Mouse (Mus musculus): ENCODE measurements at regions not wholly inside any gene's neighbourhood (a gene's known extent, or its start where the extent isn't known, plus 50 kb on each side); places are given as distances from the start of the nearest gene placed in this dataset.
A peak's percentile ranks its signal among the peaks of the same experiment; 100 is the strongest.

GRCm38 (mm10) chr16:72029273-72029672 lies 278.8 kb upstream of the Robo1 start:
- H3K4me1 ChIP-seq (ENCODE audit: insufficient read depth): no peaks in the 10 kb centered on the region
- H3K36me3 ChIP-seq (ENCODE audit: insufficient read depth): no peaks in the 10 kb centered on the region
- H3K27me3 ChIP-seq (ENCODE audit: insufficient read depth, low read length): peaks cover 16% of the 10 kb centered on the region
- H3K4me3 ChIP-seq (ENCODE audit: low read depth, low read length): peak overlapping the region; percentile 42
- no peak overlapping the region for H3K27ac ChIP-seq (ENCODE audit: low read depth)
- TF ChIP-seq CTCF (IDR thresholded peaks at IDR 0.05; ENCODE audit: low read depth): no peak
- no peaks in the 10 kb centered on the region for H3K9me3 ChIP-seq (ENCODE audit: low read depth, low read length)
- 0 out of 2 replicates have a peak overlapping the region, but pooled peaks have one; percentile 31 for H3K9ac ChIP-seq
- peak overlapping the region; percentile 73 for H3K4me2 ChIP-seq
- DNase-seq (no peak), ATAC-seq (ENCODE audit: insufficient read depth) (no peak)
- 6% methylated on average over 4 of the region's 4 CpGs for WGBS

DNA sequence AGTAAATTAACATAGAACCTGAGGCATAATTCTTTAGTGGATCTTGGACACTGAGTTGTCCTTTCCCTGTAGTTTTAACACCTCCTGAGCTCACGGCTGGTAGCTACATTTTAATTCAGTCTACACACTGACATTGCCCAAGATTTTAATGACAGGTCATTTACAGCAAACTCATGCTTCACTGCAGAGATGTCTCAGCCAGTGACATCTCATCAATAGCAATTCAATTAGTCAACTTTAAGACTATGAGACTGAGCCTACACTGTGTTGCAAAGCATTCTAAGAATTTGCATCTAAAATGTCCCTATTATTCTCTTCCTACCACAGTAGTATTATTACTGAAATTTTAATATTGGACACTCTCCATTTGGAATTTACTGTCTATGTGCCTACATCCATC lies 239.9 kb upstream of the Robo1 start:
- Histone ChIP-seq H3K27ac (ENCODE audit: low read depth) (no peak overlapping the region), H3K4me1 (ENCODE audit: insufficient read depth) (no peaks in the 10 kb centered on the region), H3K9me3 (ENCODE audit: low read depth, low read length) (no peaks in the 10 kb centered on the region), H3K9ac (no peak overlapping the region), H3K27me3 (ENCODE audit: insufficient read depth, low read length) (no peaks in the 10 kb centered on the region), H3K4me3 (ENCODE audit: low read depth, low read length) (no peak overlapping the region), H3K4me2 (no peak overlapping the region), H3K36me3 (ENCODE audit: insufficient read depth) (no peaks in the 10 kb centered on the region)
- TF ChIP-seq CTCF (IDR thresholded peaks at IDR 0.05; ENCODE audit: low read depth): no peak
- 27% methylated on average over 1 of the region's 1 CpGs for WGBS
- ATAC-seq (ENCODE audit: insufficient read depth) (no peak), DNase-seq (no peak)

GRCm38 (mm10) chr16:72069581-72069980 lies 238.5 kb upstream of the Robo1 start:
- 57% methylated on average over 2 of the region's 2 CpGs for WGBS
- H3K4me3 ChIP-seq (ENCODE audit: low read depth, low read length): no peak overlapping the region
- no peaks in the 10 kb centered on the region for H3K9me3 ChIP-seq (ENCODE audit: low read depth, low read length)
- no peak for TF ChIP-seq CTCF (IDR thresholded peaks at IDR 0.05; ENCODE audit: low read depth)
- H3K27ac ChIP-seq (ENCODE audit: low read depth): no peak overlapping the region
- no peaks in the 10 kb centered on the region for H3K27me3 ChIP-seq (ENCODE audit: insufficient read depth, low read length)
- H3K4me1 ChIP-seq (ENCODE audit: insufficient read depth): no peaks in the 10 kb centered on the region
- H3K9ac ChIP-seq: no peak overlapping the region
- no peak for DNase-seq
- ATAC-seq (ENCODE audit: insufficient read depth): no peak
- no peak overlapping the region for H3K4me2 ChIP-seq
- no peaks in the 10 kb centered on the region for H3K36me3 ChIP-seq (ENCODE audit: insufficient read depth)

DNA sequence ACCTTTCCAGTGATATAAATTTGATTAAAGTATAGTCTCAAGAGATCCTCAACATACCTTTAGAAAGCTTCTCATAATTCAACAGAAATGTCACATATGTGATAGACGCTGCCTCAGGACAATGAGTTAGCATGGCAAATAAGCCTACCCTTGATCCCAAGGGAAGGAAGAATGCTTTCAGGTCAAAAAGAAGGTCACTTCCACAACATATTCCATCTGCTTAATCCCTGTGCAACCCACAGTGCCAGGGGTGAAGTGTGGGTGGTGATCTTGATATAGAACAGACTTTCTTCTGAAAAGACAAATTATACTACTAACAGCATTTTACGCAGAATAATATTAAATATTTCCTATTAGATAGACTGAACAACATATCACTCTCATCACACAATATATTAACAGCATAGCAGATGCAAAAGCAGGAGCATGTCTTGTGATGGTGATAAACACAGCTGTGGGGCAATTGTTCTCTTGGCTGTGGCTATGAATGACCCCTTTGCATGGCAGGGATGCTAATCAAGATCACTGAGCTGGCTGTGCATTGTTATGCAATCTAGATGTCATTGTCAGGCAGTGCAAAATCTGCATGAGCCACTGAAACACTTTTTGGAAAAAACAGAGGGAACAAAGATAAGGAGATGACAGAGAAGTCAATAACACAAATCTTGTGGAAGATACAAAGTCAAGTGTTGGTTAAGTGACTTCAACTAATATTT lies 236.2 kb upstream of the Robo1 start:
- Histone ChIP-seq H3K27me3 (ENCODE audit: insufficient read depth, low read length) (no peaks in the 10 kb centered on the region), H3K9me3 (ENCODE audit: low read depth, low read length) (no peaks in the 10 kb centered on the region), H3K4me2 (no peak overlapping the region), H3K36me3 (ENCODE audit: insufficient read depth) (no peaks in the 10 kb centered on the region), H3K9ac (no peak overlapping the region), H3K4me3 (ENCODE audit: low read depth, low read length) (no peak overlapping the region), H3K27ac (ENCODE audit: low read depth) (no peak overlapping the region), H3K4me1 (ENCODE audit: insufficient read depth) (no peaks in the 10 kb centered on the region)
- ATAC-seq (ENCODE audit: insufficient read depth) (no peak), DNase-seq (no peak)
- TF ChIP-seq CTCF (IDR thresholded peaks at IDR 0.05; ENCODE audit: low read depth): no peak
- WGBS: 68% methylated on average over 2 of the region's 2 CpGs

DNA sequence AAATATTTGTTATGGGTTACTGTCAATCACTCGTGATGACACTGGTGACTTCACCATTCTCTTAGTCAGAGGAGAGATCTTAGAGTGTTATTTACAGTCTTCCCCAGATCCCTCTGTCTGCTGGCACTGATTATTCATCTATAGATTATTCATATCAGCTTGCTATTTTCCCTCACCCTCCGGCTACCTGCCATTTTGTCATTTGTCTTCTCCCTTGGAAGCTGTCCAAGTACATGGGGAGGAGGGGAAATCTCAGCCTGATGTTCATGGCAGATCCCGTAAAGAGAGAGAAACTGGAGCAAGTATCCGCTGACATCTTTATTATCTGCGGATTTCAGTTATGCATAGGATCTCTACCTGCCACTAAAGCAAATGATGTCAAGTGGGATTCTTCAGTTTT lies 222.9 kb upstream of the Robo1 start:
- Histone ChIP-seq H3K27me3 (ENCODE audit: insufficient read depth, low read length) (no peaks in the 10 kb centered on the region), H3K4me2 (no peak overlapping the region), H3K36me3 (ENCODE audit: insufficient read depth) (no peaks in the 10 kb centered on the region), H3K9me3 (ENCODE audit: low read depth, low read length) (no peaks in the 10 kb centered on the region), H3K4me3 (ENCODE audit: low read depth, low read length) (no peak overlapping the region), H3K27ac (ENCODE audit: low read depth) (no peak overlapping the region), H3K9ac (no peak overlapping the region), H3K4me1 (ENCODE audit: insufficient read depth) (no peaks in the 10 kb centered on the region)
- WGBS: 64% methylated on average over 5 of the region's 5 CpGs
- TF ChIP-seq CTCF (IDR thresholded peaks at IDR 0.05; ENCODE audit: low read depth): no peak
- DNase-seq: no peak
- no peak for ATAC-seq (ENCODE audit: insufficient read depth)

DNA sequence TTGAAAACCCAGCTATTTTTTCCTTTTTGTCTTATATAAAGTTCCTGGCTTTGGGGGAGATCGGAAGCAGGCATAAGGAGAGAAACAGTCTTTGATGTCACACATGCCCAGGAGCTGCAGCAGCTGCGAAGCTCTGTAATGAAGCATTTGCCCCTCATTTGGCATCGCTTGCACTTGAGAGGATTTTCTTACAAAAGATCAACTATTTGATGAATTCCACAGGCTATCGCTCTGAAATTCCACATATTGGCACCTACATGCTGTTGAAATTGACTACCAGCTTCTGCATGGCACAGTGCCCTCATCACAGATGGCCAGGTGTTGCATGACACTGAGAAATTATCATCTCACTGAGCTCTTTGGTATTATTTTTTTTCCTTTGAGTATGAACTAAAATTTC lies 220.1 kb upstream of the Robo1 start:
- Histone ChIP-seq H3K36me3 (ENCODE audit: insufficient read depth) (no peaks in the 10 kb centered on the region), H3K4me3 (ENCODE audit: low read depth, low read length) (no peak overlapping the region), H3K27ac (ENCODE audit: low read depth) (no peak overlapping the region), H3K9me3 (ENCODE audit: low read depth, low read length) (no peaks in the 10 kb centered on the region), H3K4me1 (ENCODE audit: insufficient read depth) (no peaks in the 10 kb centered on the region), H3K9ac (no peak overlapping the region), H3K4me2 (no peak overlapping the region), H3K27me3 (ENCODE audit: insufficient read depth, low read length) (no peaks in the 10 kb centered on the region)
- ATAC-seq (ENCODE audit: insufficient read depth) (no peak), DNase-seq (no peak)
- TF ChIP-seq CTCF (IDR thresholded peaks at IDR 0.05; ENCODE audit: low read depth): no peak
- 70% methylated on average over 4 of the region's 4 CpGs for whole genome bisulfite sequencing

DNA sequence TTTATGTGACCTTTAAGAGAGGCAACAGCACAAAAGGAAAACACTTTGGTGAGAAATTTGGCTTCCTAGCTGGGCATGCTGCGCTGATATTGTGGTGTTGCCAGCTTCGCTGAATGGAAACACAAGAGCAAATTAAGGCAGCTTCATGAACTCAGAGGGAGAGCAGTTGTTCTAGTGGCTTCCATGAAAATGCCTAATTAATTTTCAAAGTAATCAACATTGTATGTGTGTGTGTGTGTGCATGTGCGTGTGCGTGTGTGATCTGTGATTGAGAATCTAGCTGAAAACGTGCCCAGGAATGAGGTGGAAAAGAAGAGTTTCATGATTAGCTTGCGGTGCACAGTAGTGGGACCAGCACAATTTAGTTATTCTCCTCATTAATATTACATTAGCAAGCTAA lies 219.2 kb upstream of the Robo1 start:
- Histone ChIP-seq H3K4me1 (ENCODE audit: insufficient read depth) (no peaks in the 10 kb centered on the region), H3K4me3 (ENCODE audit: low read depth, low read length) (no peak overlapping the region), H3K36me3 (ENCODE audit: insufficient read depth) (no peaks in the 10 kb centered on the region), H3K9ac (no peak overlapping the region), H3K27ac (ENCODE audit: low read depth) (no peak overlapping the region), H3K9me3 (ENCODE audit: low read depth, low read length) (no peaks in the 10 kb centered on the region), H3K27me3 (ENCODE audit: insufficient read depth, low read length) (no peaks in the 10 kb centered on the region), H3K4me2 (no peak overlapping the region)
- DNase-seq (no peak), ATAC-seq (ENCODE audit: insufficient read depth) (no peak)
- WGBS: 79% methylated on average over 6 of the region's 6 CpGs
- TF ChIP-seq CTCF (IDR thresholded peaks at IDR 0.05; ENCODE audit: low read depth): no peak

Measured in lung, embryonic 14.5 days (tissue).